Mouse (Mus musculus) adrenal gland, postnatal 36 days (tissue): Measurements from ENCODE around the gene Fndc8. TPM values are rescaled to one million over a fixed set of nuclear protein-coding genes. Genes with fewer than 3 reads are reported as not detected.
"Not testable (repeated sequence)": the region's sequence is repeated elsewhere in the genome, so short reads cannot be mapped to it uniquely, and the experiment has no call there.

ENCODE experiments used
- DNase-seq, 2 experiments: peaks; one replicate each; pipeline ENCODE4 v3.0.0; 2021; ENCODE audit warnings: mixed read lengths in 1 of 2
- total RNA-seq, 2 experiments: library from RNA; stranded (reverse); gene quantifications; 2 replicates each; pipeline ENCODE4 v1.2.3; 2021

The Fndc8 gene
- total RNA-seq, 2 experiments from 2014 or later = not detected

DNA sequence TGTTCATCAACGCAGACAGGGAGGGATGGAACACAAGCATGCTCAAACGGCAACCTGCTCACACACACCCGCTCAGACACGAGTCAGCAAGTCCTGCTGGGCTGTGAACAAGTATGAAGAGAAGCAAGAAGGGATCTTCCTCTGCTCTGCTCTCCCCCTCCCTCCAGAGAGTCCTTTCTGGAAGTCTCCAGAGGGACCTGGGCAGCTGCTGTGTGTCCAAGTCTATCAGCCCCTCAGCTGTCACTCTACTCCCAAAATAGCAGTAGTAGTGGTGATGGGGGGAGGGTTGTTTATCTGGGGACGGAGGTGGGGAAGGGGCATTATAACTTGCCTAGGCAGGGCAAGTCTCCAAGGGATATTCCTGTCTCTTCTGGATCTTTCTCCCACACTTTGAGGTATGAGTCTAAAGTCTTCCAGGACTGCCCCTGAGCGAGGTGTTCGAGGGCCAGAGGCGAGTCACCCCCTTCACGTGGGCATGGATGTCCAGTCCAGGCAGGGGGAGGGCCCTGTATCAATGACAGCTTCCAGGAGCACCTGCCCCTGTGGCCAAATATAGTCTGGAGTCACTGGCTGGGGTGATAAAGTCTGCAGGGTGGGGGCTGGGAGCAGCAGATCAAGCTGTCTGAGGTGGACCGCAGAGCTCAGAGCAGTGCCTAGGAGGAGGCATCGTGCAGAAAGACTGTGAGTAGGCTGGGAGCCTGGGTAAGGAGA, 18.9 kb downstream of the Fndc8 start:
- no peak for DNase-seq

DNA sequence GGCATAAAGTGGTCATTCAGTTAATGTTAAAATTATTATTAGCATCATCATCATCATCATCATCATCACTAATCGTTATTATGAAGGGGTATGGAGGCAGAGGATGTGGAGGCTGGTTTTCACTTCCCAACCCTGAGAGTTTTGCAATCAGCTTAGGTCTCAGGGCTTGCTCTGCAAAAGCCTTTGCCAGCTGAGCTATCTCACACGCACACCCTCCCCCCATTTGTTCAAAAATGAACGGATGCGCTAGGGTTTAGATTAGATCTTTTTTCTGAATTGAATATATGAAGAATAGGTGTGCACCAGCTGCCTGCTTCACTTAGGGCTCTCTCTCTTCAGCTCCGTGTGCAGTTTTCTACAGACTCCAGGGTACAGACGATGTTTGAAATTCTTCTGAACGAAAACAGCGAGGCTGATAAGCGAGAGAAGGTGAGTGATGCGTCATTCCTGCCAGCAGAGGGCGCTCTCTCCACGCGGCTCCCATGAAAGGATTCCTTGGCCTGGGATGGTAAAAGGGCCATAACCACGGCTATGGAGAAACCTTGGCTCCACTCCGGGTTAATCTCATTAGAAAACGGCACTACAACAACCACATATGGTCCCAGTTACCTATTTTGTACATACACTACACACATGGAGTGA, 22.9 kb downstream of the Fndc8 start:
- peak; percentile 76 to 85 for DNase-seq

DNA sequence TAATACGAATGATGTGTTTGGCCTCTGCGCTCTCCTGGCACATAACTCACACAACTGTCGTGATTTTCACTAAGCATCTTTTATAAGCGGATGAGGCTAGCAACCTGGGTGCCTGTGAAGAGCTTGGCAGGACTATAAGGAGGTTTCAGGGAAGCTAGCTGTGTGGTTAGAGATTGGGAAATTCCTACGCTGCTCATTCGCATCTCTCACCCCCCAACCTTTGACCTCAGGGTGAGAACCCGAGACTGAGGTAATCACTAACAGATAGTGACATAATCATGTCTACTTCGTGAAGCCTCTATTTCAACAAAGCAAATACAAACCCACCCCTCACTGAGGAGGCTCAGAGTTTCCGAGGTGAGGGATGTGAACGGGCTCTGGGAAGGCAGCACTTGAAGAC, 28.8 kb downstream of the Fndc8 start:
- DNase-seq = no peak

DNA sequence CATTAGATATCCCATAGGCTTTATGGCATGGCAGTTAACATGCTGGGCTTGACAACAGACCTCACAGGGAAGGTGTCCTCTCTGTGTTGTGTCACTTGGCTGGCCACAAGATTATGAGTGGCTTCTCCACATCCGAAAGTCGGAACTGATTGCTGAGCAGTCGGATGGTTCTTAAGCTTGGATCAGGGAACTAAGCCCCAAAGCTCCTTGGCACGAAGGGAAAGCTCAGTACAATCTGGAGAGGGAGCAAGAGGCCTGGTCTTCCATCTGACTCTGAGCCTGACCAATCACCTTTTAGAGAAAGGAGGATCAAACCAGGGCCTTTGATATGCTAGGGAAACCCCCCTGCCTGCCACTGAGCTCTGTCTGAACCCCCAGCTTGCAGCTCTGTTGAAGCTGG, 29.8 kb downstream of the Fndc8 start:
- no peak for DNase-seq

DNA sequence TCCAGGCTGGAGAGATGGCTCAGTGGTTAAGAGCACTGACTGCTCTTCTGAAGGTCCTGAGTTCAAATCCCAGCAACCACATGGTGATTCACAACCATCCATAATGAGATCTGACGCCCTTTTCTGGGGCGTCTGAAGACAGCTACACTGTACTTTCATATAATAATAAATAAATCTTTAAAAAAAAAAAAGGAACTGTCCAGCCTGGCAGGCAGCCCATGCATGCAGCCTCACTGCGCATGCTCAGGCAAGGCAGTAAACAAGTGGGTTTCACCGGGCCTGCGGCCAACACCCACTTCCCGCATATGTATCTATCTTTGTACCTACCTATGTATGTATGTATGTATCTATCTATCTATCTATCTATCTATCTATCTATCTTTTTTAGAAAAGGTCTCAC, 32.0 kb downstream of the Fndc8 start:
- DNase-seq = not testable (repeated sequence)

DNA sequence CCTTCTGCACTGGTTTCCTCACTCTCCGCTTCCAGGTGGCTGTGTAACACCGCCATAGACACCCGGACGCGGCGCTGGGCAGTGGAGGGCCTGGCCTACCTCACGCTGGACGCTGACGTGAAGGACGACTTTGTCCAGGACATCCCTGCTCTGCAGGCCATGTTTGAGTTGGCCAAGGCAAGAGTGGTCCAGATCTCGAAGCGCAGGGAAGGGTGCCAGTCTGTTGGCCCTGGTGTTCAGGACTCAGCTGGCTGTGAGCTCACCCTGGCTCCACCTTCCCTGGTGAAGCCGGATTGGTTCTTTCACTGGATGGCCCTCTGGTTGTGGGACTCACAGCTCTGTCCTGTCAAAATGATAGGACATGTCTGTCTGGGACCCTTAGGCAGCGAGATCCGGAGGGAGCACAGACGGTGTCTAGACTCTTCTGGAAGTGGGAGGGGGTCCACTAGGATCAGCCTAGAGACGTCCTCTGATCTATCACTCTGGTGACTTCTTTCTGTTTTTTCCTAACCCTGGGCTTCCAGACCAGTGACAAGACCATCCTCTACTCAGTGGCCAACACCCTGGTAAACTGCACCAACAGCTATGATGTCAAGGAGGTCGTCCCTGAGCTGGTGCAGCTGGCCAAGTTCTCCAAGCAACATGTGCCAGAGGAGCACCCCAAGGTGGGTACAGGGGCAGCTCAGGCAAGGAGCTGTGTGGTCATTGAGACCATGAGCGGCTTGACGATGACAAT, 37.1 kb downstream of the Fndc8 start:
- no peak for DNase-seq

DNA sequence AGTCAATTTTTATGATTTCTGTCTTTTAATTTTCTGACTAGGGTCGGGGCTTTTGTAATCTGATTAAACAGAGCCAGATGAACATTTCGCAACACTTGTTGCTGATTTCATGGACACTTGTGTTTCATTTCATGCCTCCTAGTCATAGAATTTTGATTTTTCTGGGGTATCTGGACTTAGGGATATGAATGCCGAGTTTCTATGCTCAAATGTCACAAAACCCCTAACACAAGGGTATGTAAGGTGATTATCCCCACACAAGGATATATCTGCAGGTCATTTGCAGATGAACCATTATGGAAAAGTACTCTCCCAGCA, 37.7 kb downstream of the Fndc8 start:
- no peak for DNase-seq

DNA sequence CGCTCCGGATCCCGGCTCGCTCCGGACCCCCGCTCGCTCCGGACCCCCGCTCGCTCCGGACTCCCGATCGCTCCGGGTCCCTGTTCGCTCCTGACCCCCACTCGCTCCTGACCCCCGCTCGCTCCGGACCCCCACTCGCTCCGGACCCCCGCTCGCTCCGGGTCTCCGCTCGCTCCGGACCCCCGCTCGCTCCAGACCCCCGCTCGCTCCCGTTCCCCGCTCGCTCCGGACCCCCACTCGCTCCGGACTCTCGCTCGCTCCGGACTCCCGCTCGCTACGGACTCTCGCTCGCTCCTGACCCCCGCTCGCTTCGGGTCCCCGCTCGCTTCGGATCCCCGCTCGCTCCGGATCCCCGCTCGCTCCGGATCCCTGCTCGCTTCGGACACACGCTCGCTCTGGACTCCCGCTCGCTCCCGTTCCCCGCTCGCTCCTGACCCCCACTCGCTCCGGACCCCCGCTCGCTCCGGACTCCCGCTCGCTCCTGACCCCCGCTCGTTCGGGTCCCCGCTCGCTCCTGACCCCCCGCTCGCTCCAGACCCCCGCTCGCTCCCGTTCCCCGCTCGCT, 38.5 kb downstream of the Fndc8 start:
- peak in 1 of 2 experiments; percentile 34 for DNase-seq

DNA sequence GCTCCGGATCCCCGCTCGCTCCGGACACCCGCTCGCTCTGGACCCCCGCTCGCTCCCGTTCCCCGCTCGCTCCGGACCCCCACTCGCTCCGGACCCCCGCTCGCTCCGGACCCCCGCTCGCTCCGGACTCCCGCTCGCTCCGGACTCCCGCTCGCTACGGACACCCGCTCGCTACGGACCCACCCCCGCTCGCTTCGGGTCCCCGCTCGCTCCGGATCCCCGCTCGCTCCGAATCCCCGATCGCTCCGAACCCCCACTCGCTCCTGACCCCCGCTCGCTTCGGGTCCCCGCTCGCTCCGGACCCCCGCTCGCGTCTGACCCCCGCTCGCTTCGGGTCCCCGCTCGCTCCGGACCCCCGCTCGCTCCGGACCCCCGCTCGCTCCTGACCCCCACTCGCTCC, 39.2 kb downstream of the Fndc8 start:
- not testable (repeated sequence) for DNase-seq

DNA sequence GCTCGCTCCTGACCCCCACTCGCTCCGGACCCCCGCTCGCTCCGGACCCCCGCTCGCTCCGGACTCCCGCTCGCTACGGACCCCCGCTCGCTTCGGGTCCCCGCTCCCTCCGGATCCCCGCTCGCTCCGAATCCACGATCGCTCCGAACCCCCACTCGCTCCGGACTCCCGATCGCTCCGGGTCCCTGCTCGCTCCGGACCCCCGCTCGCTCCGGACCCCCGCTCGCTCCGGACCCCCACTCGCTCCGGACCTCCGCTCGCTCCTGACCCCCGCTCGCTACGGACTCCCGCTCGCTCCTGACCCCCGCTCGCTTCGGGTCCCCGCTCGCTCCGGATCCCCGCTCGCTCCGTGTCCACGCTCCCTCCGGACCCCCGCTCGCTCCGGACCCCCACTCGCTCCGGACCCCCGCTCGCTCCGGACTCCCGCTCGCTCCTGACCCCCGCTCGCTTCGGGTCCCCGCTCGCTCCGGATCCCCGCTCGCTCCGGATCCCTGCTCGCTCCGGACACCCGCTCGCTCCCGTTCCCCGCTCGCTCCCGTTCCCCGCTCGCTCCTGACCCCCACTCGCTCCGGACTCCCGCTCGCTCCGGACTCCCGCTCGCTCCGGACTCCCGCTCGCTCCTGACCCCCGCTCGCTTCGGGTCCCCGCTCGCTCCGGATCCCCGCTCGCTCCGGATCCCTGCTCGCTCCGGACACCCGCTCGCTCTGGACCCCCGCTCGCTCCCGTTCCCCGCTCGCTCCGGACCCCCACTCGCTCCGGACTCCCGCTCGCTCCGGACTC, 39.9 kb downstream of the Fndc8 start:
- peak in 1 of 2 experiments; percentile 41 for DNase-seq

DNA sequence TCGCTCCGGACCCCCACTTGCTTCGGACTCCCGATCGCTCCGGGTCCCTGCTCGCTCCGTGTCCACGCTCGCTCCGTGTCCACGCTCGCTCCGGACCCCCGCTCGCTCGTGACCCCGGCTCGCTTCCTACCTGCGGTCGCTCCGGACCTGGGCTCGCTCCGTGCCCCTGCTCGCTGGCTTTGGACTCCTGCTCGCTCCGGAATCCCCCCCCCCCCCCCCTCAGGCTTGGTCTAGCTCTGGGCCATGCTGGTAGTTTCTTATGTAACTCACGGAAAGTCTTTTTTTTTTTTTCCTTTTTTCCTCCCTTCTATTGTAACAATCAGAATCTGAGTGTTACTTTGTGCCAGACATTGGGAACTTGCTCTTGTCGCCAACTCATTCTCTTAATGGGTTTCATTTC, 41.3 kb downstream of the Fndc8 start:
- no peak for DNase-seq

DNA sequence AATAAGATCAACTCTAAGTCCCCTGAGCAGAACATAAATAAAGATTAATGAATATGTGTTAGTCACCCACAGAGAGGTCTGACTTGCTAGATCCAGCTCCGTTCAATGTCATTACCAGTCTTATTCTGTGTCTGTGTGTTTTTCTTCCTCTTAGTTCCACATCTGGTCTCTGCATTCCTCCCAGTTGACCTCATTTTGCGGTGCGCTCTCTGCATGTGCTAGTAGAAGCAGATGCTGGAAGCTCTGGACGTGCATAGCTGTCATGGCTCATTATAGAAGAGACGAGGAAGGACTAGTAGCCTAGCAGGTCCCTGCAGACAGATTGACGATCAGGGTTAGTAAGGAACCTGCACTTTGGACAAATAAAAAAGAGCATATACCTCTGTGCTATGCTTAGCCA, 51.4 kb downstream of the Fndc8 start:
- no peak for DNase-seq

DNA sequence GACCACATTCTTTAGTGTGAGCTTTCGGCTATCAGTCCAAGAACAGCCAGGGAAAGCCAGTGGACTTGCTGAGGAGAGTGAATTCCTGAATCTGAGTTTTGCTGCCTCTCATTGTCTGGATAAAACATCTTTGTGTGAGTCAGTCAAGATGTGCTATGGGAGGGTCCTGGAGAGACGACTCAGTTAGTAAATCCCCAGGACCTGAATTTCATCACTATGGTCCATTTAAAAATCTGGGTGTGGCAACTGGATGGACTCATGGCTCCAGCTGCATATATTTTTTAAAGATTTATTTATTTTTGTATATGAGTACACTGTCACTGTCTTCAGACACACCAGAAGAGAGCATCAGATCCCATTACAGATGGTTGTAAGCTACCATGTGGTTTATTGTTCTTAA, 53.7 kb downstream of the Fndc8 start:
- no peak for DNase-seq

DNA sequence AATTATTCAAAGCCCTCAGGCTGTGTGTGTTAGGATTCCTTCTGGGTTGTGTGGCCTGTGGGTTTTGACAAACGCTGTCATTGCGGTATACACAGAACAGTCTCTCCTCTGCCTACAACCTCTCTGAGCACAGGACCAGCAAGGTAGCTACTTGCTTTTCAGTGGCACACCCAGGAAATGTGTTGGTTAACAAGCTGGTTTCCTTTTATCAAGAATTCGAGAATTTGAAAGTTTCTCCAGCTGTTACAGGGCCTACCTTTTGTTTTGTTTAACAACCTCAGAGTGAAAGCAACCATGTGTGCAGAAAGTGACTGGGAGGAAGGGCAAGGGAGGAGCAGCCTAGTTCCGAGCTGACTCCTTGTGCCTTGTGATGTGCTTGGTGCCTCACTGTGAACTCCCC, 55.5 kb downstream of the Fndc8 start:
- DNase-seq = no peak

DNA sequence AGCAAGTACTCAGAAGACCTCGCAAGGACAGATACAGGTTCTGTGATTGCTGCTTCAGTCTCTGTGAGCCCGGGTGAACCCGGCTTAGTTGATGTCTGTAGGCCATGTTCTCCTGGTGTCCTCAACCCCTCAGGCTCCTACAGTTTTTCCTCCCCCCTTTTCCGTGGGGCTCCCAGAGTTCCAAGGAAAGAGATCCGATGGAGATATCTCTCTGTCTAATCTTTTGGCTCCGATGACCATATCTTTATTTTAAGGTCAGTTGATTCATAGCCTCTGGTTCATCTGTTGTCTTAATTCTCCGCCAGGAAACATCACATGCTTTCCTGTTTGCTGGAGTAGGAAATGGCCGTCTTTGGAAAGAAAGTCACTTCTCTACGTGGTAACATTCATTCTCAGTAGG, 57.1 kb downstream of the Fndc8 start:
- peak in 1 of 2 experiments; percentile 23 for DNase-seq

Other genes with a start within 250 kb of the Fndc8 start
- under 1 TPM; 0.63 to 0.99 TPM for gene Cct6b, start 127.8 kb upstream of the Fndc8 start, total RNA-seq
- gene Zfp830, start 127.8 kb upstream of the Fndc8 start, total RNA-seq = 10 to 100 TPM; 21.3 to 23.0 TPM
- 10 to 100 TPM; 25.6 to 27.1 TPM for gene Lig3, start 111.0 kb upstream of the Fndc8 start, total RNA-seq
- gene Rffl, start 20.9 kb upstream of the Fndc8 start, total RNA-seq = 1 to 10 TPM; 6.4 to 8.4 TPM
- 10 to 100 TPM; 10.7 to 16.2 TPM for gene Rad51d, start 1.5 kb upstream of the Fndc8 start, total RNA-seq
- 10 to 100 TPM; 19.5 to 27.0 TPM for gene Nle1, start 16.3 kb downstream of the Fndc8 start, total RNA-seq
- gene Unc45b, start 18.4 kb downstream of the Fndc8 start, total RNA-seq = 10 to 100 TPM in 1 of 2 experiments, 1 to 10 TPM in 1; 7.6 to 10.0 TPM
- 10 to 100 TPM; 30.9 to 39.7 TPM for gene Slfn5, start 59.2 kb downstream of the Fndc8 start, total RNA-seq
- 10 to 100 TPM in 1 of 2 experiments, 1 to 10 TPM in 1; 8.1 to 11.2 TPM for gene Slfn9, start 99.7 kb downstream of the Fndc8 start, total RNA-seq
- 1 to 10 TPM; 1.5 to 2.5 TPM for gene Slfn8, start 128.7 kb downstream of the Fndc8 start, total RNA-seq
- 1 to 10 TPM; 4.8 to 6.3 TPM for gene Slfn2, start 173.0 kb downstream of the Fndc8 start, total RNA-seq
- gene Slfn1, start 224.7 kb downstream of the Fndc8 start, total RNA-seq = under 1 TPM; 0.20 to 0.43 TPM